Mouse (Mus musculus) heart, postnatal 36 days (tissue): ENCODE data around the gene Slc13a5. TPM values are rescaled to one million over a fixed set of nuclear protein-coding genes. Genes with fewer than 3 reads are reported as not detected.
A peak's percentile ranks its signal among the peaks of the same experiment; 100 is the strongest.

Source experiments
- DNase-seq, 2 experiments: peaks; one replicate each; pipeline ENCODE4 v3.0.0; 2021 to 2022
- intact Hi-C: fragments of 180-260 bp; cut with DNase I; formaldehyde crosslinking; loops from one replicate; pipeline ENCODE4 v1.15.1; 2025
- total RNA-seq, 2 experiments: library from RNA; stranded (reverse); gene quantifications; 2 replicates each; pipeline ENCODE4 v1.2.3; 2021

Gene Slc13a5
- total RNA-seq, 2 experiments from 2014 or later, result not detected

DNA sequence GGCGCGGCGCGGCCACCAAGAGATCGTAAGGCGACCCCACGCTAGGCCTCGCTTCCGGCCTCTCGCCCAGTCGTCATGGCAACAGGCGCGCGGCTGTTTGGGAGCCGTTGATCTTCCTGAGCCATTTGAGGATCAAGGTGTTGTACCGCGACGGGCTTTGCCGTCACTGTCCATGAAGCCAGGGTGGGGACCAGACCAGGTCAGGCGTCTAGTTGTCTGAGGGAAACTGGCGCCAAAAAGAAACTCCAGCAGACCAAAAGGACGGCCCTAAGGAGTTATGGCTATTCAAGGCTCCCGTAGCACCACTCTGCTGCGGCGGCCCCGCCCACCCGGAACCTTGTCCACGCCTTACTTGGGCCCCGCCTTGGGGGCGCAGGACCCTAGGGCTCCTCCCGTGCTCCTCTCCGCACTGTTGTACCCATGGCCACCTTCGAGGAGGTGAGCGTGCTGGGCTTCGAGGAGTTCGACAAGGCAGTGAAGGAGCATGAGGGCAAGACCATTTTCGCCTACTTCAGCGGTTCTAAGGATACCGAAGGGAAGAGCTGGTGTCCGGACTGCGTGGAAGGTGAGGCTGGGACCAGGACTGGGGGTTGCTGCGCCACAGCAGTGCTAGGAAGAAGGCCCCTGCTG lies 59.7 kb downstream of the Slc13a5 start, which contains the start of the genes 4933427D14Rik and Txndc17:
TSS of gene 4933427D14Rik (minus strand) at position 256 of the 630 bp plus-strand sequence.
TSS of gene Txndc17 (plus strand) at position 344 of the 630 bp plus-strand sequence.
- intact Hi-C loops, result loop anchor here (5.0 to 10.0 kb wide), 2 partner anchors 155 to 587 kb away; partner anchors contain the start of genes Cyb5d2 and Zzef1

DNA sequence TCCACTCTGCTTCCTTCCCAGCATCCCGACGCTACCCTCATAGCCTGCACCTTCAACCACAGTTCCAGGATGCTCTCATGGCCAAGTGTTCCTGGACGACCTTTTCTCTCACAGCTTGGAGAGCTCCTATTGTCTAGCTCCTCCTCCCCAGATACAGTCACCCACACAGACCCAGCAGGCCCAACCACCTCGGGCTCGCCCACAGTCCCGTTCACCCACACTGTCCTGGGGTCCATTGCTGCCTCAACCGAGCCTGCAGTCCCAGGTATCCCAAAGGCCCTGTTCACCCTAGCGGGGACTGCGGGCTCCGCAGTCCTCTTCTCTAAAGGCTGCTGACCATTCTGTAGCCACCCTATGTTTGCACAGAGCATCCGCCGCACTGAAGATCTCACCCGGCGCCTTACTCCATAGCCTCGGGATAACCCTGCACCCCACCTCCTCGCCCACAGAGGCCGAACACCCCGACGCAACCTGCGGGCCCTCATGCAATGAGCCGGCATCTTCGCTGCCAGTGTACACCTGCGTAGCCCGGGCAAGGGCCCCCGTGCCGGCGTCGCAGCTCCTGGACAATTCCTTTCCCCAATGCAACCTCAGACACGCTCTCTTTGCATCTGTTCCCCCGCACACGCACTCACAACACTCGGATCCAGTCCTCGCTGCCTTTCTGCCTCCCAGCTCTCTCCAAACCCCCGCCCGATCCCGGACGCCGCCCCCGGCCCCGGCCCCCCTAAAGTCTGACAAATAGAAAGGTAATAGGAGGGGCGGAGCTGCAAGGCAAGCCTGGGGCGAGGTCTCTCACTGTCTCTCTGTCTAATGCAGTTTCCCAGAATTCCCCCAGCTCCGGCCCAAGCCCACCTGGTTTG lies 60.5 kb downstream of the Slc13a5 start, which contains the start of gene Gm43951:
TSS of gene Gm43951 (minus strand) at position 500 of the 863 bp plus-strand sequence.
- intact Hi-C loops, result loop anchor here (5.0 to 10.0 kb wide), 2 partner anchors 154 to 588 kb away; partner anchors contain the start of genes Cyb5d2 and Zzef1
- DNase-seq, result peak; percentile 12 to 26

More for the DNA sequence above, 59.7 kb downstream of the Slc13a5 start, which contains the start of the genes 4933427D14Rik and Txndc17:
- peak; percentile 89 to 92 for DNase-seq

DNA sequence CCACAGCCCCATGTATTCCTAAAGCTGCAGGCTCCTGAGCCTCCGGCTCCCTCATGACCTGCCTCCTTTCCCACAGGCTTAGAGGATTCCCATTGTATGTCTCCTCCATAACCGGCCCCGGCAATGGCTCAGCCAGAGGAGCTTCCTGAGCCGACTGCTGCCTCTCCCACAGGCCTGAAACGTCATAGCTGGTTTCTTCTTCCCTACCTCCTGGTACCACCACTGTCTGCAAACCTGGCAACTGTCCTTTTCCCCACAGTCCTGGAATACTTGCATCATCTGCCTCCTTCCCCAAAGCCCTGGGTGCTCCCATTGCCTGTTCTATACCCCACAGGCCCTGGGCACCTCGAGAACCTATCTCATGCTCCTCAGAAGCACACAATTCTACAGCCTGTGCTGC lies 61.8 kb downstream of the Slc13a5 start:
- intact Hi-C loops, result loop anchor here (5.0 to 10.0 kb wide), 2 partner anchors 153 to 590 kb away; partner anchors contain the start of genes Cyb5d2 and Zzef1
- DNase-seq, result no peak

DNA sequence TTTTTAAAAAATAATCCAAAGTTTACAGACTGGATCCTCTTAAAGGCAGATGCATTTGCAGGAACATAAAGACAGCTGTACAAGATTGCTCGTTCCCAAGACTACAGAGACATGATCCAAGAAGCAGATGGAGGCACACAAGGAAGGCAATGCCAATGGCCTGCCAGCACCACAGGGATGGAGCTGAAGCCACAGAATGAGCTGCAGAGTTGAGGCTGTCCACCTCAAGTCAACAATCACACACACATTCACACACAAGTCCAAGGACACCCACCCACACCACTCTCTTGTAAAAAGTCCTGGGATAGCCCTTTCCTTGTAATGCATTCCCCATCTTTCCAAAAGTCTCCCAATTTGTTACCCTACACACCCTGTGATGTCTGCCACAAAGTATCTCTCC lies 63.6 kb downstream of the Slc13a5 start:
- intact Hi-C loops, result loop anchor here (10.0 kb wide), 1 partner anchor 591 kb away; the partner anchor contains the start of genes Cyb5d2 and Zzef1
- no peak for DNase-seq

DNA sequence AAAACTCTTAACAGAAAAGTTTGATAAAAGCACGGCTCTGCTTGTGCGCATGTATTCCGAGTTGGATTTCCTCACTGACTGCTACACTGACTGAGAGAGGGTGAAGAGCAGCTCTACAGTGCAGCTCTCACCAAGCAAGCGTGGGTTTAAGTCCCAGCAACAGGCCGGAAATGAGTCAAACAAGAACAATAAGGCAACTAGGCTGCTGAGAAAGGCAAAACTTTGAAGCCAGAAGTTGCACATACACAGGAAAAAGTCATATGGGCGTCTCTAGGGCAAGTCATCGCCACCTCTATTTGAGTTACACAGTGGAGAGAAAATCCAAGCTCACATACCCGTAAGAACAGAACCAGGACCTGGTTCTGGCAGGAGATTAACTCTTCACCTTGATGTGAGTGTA lies 70.5 kb downstream of the Slc13a5 start:
- DNase-seq, result no peak
- intact Hi-C loops, result no loop called here

DNA sequence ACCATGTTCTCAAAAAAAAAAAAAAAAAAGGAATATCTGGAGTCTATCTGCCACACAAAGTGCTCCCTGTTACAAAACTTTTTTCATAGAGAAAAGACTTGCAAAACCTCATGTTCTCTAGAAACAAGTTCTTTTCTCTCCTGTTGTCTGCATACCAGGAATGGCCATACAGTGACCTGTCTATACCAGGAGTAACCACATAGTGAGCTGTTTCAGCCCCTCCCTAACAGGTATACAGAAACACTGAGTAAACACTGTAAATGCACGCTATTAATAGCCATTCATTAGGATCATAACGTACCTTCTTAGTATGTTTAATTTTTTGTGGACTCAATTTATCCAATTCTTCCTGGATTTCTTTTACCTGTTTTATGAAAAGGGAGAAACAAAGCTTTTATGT lies 72.8 kb downstream of the Slc13a5 start:
- intact Hi-C loops, result no loop called here
- no peak for DNase-seq

Other genes with a start within 250 kb of the Slc13a5 start
- not detected for gene Aipl1, start 229.7 kb downstream of the Slc13a5 start, total RNA-seq
- gene Pimreg, start 225.2 kb downstream of the Slc13a5 start, total RNA-seq, result 1 to 10 TPM; 1.1 to 1.4 TPM
- gene Pitpnm3, start 131.4 kb downstream of the Slc13a5 start, total RNA-seq, result 1 to 10 TPM; 1.5 to 1.8 TPM
- under 1 TPM; 0.31 to 0.33 TPM for gene Gm43951, start 60.4 kb downstream of the Slc13a5 start, total RNA-seq
- 1 to 10 TPM; 3.1 to 4.2 TPM for gene 4933427D14Rik, start 59.8 kb downstream of the Slc13a5 start, total RNA-seq
- gene Txndc17, start 59.7 kb downstream of the Slc13a5 start, total RNA-seq, result 10 to 100 TPM; 44.3 to 46.0 TPM
- gene Med31, start 51.6 kb downstream of the Slc13a5 start, total RNA-seq, result 10 to 100 TPM; 10.2 to 11.8 TPM
- 10 to 100 TPM; 11.2 to 18.1 TPM for gene Xaf1, start 34.4 kb upstream of the Slc13a5 start, total RNA-seq
- not detected for gene Fbxo39, start 47.2 kb upstream of the Slc13a5 start, total RNA-seq
- gene Tekt1, start 95.2 kb upstream of the Slc13a5 start, total RNA-seq, result not detected
- 10 to 100 TPM; 18.2 to 19.5 TPM for gene Smtnl2, start 144.5 kb upstream of the Slc13a5 start, total RNA-seq
- not detected for gene Ggt6, start 168.3 kb upstream of the Slc13a5 start, total RNA-seq
- gene Mybbp1a, start 174.1 kb upstream of the Slc13a5 start, total RNA-seq, result 10 to 100 TPM; 45.9 to 46.8 TPM
- gene Spns2, start 222.7 kb upstream of the Slc13a5 start, total RNA-seq, result 10 to 100 TPM in 1 of 2 experiments, 1 to 10 TPM in 1; 9.7 to 11.0 TPM